Mouse (Mus musculus) myocyte (in vitro differentiated cells): ENCODE measurements around the gene Cfap54. TPM values are rescaled to one million over a fixed set of nuclear protein-coding genes. Genes with fewer than 3 reads are reported as not detected.
A peak's percentile ranks its signal among the peaks of the same experiment; 100 is the strongest.

ENCODE experiments used
- H3K27me3 ChIP-seq: one replicate; pipeline ENCODE4 v1.6.1; 2011; ENCODE audit not compliant: control insufficient read depth, insufficient read depth, insufficient read length
- H3K36me3 ChIP-seq: one replicate; pipeline ENCODE4 v1.6.1; 2011; ENCODE audit not compliant: control insufficient read depth, insufficient read depth
- H3K4me2 ChIP-seq: one replicate; pipeline ENCODE4 v1.6.1; 2011; ENCODE audit warnings: low read depth, control low read depth
- H3K4me3 ChIP-seq: one replicate; pipeline ENCODE4 v1.5.1; 2011; ENCODE audit warnings: mild to moderate bottlenecking, control low read depth, moderate library complexity
- H3K79me2 ChIP-seq: one replicate; pipeline ENCODE4 v1.6.1; 2011; ENCODE audit not compliant: control insufficient read depth, insufficient read depth
- H3ac ChIP-seq: one replicate; pipeline ENCODE4 v1.6.1; 2011; ENCODE audit not compliant: control insufficient read depth, insufficient read length
- CEBPB ChIP-seq: IDR thresholded peaks from 2 replicates; pipeline ENCODE4 v1.6.1; 2011; ENCODE audit warnings: mild to moderate bottlenecking, moderate library complexity; ENCODE audit not compliant: poor library complexity, insufficient read depth, severe bottlenecking
- E2F4 ChIP-seq: IDR thresholded peaks from one replicate; pipeline ENCODE4 v1.6.1; 2011; ENCODE audit warnings: mild to moderate bottlenecking, control low read depth, moderate library complexity; ENCODE audit not compliant: insufficient read depth
- MAX ChIP-seq: IDR thresholded peaks from one replicate; pipeline ENCODE4 v1.6.1; 2011; ENCODE audit warnings: low read depth, mild to moderate bottlenecking, control low read depth
- MYOD1 ChIP-seq, 3 experiments: IDR thresholded peaks; one replicate each; pipeline ENCODE4 v1.6.1; 2011; ENCODE audit warnings: control low read depth in 2 of 3, low read depth in 2 of 3, mild to moderate bottlenecking in 2 of 3, moderate library complexity in 1 of 3; ENCODE audit not compliant: insufficient read length in 2 of 3, control insufficient read depth in 1 of 3
- MYOG ChIP-seq, 3 experiments: IDR thresholded peaks; one replicate each; pipeline ENCODE4 v1.6.1; 2011; ENCODE audit warnings: control low read depth in 2 of 3, low read depth in 2 of 3, mild to moderate bottlenecking in 2 of 3; ENCODE audit not compliant: insufficient read length in 2 of 3, control insufficient read depth in 1 of 3, insufficient read depth in 1 of 3
- POLR2A ChIP-seq: IDR thresholded peaks from one replicate; pipeline ENCODE4 v1.6.1; 2011; ENCODE audit warnings: low read depth, mild to moderate bottlenecking, control low read depth, moderate library complexity; ENCODE audit not compliant: insufficient read length
- POLR2AphosphoS2 ChIP-seq: IDR thresholded peaks from one replicate; pipeline ENCODE4 v1.6.1; 2011; ENCODE audit warnings: low read depth, control low read depth; ENCODE audit not compliant: insufficient read length
- REST ChIP-seq: IDR thresholded peaks from one replicate; pipeline ENCODE4 v1.6.1; 2011; ENCODE audit warnings: mild to moderate bottlenecking, control low read depth, moderate library complexity; ENCODE audit not compliant: insufficient read depth, insufficient read length
- SRF ChIP-seq: IDR thresholded peaks from one replicate; pipeline ENCODE4 v1.6.1; 2011; ENCODE audit warnings: low read depth; ENCODE audit not compliant: control insufficient read depth, insufficient read length
- TCF12 ChIP-seq: IDR thresholded peaks from one replicate; pipeline ENCODE4 v1.6.1; 2011; ENCODE audit warnings: mild to moderate bottlenecking, control low read depth; ENCODE audit not compliant: poor library complexity, insufficient read depth, severe bottlenecking
- TCF3 ChIP-seq: IDR thresholded peaks from one replicate; pipeline ENCODE4 v1.6.1; 2011; ENCODE audit warnings: low read depth, control low read depth; ENCODE audit not compliant: insufficient read length
- USF1 ChIP-seq: IDR thresholded peaks from one replicate; pipeline ENCODE4 v1.6.1; 2011; ENCODE audit warnings: low read depth, mild to moderate bottlenecking, control low read depth, moderate library complexity
- polyA plus RNA-seq: library from polyadenylated mRNA; unstranded; fragments of >200 nt; fragmentation: generic; extraction: Trizol; gene quantifications from one replicate; pipeline ENCODE4 v1.2.1, GENCODE M21; 2012; ENCODE audit warnings: missing spikeins

The Cfap54 gene
- polyA plus RNA-seq, 1 experiment: 0.01 TPM

DNA sequence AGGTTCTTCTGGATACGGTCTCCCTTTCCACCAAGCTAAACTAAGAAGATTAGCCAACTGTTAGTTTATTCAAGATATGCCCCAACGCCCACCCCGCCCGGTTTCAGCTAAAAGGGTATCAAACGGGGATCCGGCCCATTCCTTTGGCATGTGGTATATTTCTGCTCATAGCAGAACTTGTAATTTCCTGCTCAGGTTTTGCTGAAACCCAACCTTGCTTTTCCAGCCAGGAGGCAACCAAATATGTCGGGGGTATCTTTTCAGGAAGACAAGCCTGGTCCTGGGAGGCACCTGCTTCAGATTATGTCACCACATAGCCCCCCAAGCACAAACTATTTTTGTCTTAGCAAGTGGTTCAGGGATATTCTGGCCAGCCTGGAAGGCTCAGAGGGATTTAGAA, 6.1 kb upstream of the Cfap54 start:
- Histone ChIP-seq H3K27me3 (no peaks in the 10 kb centered on the region), H3K79me2 (no peaks in the 10 kb centered on the region), H3K36me3 (no peaks in the 10 kb centered on the region), H3ac (no peak overlapping the region), H3K4me2 (no peak overlapping the region), H3K4me3 (no peak overlapping the region)
- TF ChIP-seq MYOD1 (IDR thresholded peaks at IDR 0.05; ENCODE audit: control insufficient read depth in 1 of 3, insufficient read length in 2 of 3, low read depth in 2 of 3) (no peak), SRF (no peak)

- TF ChIP-seq CEBPB (no peak), E2F4 (no peak), USF1 (no peak), TCF3 (no peak), SRF (no peak), POLR2A (no peak), TCF12 (no peak), MAX (no peak), MYOG (IDR thresholded peaks at IDR 0.05; ENCODE audit: control insufficient read depth in 1 of 3, insufficient read depth in 1 of 3, insufficient read length in 2 of 3, low read depth in 2 of 3) (no peak), MYOD1 (IDR thresholded peaks at IDR 0.05; ENCODE audit: control insufficient read depth in 1 of 3, insufficient read length in 2 of 3, low read depth in 2 of 3) (no peak), REST (no peak), POLR2AphosphoS2 (no peak)
- no peaks in the 10 kb centered on the region for H3K27me3 ChIP-seq
- H3K36me3 ChIP-seq: no peaks in the 10 kb centered on the region
- H3K4me2 ChIP-seq: no peak overlapping the region
- H3K4me3 ChIP-seq: no peak overlapping the region
- no peak overlapping the region for H3ac ChIP-seq
- no peaks in the 10 kb centered on the region for H3K79me2 ChIP-seq
These were observed 2.5 kb upstream of the Cfap54 start for GRCm38 (mm10) chr10:93083963-93084340.

- no peaks in the 10 kb centered on the region for H3K36me3 ChIP-seq
- H3K27me3 ChIP-seq: no peaks in the 10 kb centered on the region
- TF ChIP-seq MYOG (IDR thresholded peaks at IDR 0.05; ENCODE audit: control insufficient read depth in 1 of 3, insufficient read depth in 1 of 3, insufficient read length in 2 of 3, low read depth in 2 of 3) (no peak), POLR2AphosphoS2 (no peak), E2F4 (no peak), TCF12 (no peak), USF1 (no peak), MYOD1 (IDR thresholded peaks at IDR 0.05; ENCODE audit: control insufficient read depth in 1 of 3, insufficient read length in 2 of 3, low read depth in 2 of 3) (no peak), SRF (no peak), CEBPB (no peak), TCF3 (no peak), POLR2A (no peak)
- H3K4me2 ChIP-seq: peak overlapping the region; percentile 34
- H3K4me3 ChIP-seq: no peak overlapping the region
- H3K79me2 ChIP-seq: no peaks in the 10 kb centered on the region
- no peak overlapping the region for H3ac ChIP-seq
These were observed 2.0 kb upstream of the Cfap54 start for GRCm38 (mm10) chr10:93083198-93083962.

DNA sequence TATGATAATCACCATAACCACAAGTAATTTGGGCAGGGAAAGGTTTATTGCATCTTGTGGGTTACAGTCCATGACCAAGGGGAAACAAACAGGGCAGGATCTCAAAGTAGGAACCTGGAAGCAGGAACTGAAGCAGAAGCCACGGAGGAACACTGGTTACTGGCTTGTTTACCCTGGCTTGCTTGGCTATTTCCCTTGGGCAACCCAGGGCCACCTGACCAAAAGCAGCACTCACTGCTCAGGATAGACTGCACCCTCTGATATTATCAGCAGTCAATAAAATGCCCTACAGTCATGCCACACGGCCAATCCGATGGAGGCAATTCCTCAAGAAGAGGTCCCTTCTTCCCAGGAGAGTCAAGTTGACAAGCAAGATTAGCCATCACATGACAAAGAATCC, 1.9 kb downstream of the Cfap54 start:
- TF ChIP-seq REST (no peak), CEBPB (no peak)
- no peak overlapping the region for H3K4me2 ChIP-seq
- no peaks in the 10 kb centered on the region for H3K27me3 ChIP-seq
- H3K36me3 ChIP-seq: no peaks in the 10 kb centered on the region
- H3K79me2 ChIP-seq: no peaks in the 10 kb centered on the region
- H3ac ChIP-seq: no peak overlapping the region
- no peak overlapping the region for H3K4me3 ChIP-seq

DNA sequence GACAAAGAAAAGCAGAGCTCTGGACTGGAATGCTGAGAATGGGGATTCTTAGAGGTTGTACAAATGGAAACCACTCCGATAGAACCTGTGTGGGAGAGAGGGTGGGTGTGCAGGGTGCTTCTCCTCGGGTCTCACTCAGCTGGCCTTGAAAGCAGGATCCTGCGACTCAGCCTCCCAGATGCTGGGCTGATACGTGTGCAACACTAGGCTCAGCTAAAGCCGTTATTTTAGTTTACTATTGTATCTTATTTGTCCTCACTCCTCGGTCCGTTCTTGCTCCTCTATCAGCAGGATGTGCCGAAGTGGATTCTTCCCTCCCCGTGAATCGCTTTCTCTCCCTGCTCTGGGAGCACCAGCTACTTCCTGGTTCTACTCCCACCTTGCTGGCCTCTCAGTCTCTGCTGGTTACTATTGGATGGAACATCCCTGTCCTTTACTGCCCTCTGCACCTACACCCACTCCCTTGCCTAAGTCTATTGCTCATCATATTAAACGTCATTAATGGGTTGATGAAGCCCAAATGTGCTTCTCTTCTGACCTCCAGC, 3.4 kb downstream of the Cfap54 start:
- H3K36me3 ChIP-seq: no peaks in the 10 kb centered on the region
- no peaks in the 10 kb centered on the region for H3K27me3 ChIP-seq
- TF ChIP-seq SRF (no peak), POLR2A (no peak), TCF12 (no peak), E2F4 (no peak), CEBPB (no peak), MYOG (IDR thresholded peaks at IDR 0.05; ENCODE audit: control insufficient read depth in 1 of 3, insufficient read depth in 1 of 3, insufficient read length in 2 of 3, low read depth in 2 of 3) (no peak), MYOD1 (IDR thresholded peaks at IDR 0.05; ENCODE audit: control insufficient read depth in 1 of 3, insufficient read length in 2 of 3, low read depth in 2 of 3) (no peak), USF1 (no peak), TCF3 (no peak)
- no peak overlapping the region for H3ac ChIP-seq
- no peak overlapping the region for H3K4me2 ChIP-seq
- no peaks in the 10 kb centered on the region for H3K79me2 ChIP-seq
- no peak overlapping the region for H3K4me3 ChIP-seq
